Mouse (Mus musculus) cerebellum, postnatal 36 days (tissue): Measurements from ENCODE around the gene Gm45844.
A peak's percentile ranks its signal among the peaks of the same experiment; 100 is the strongest.
"Not testable (repeated sequence)": the region's sequence is repeated elsewhere in the genome, so short reads cannot be mapped to it uniquely, and the experiment has no call there.

Experiments used
- DNase-seq, 2 experiments: peaks; one replicate each; pipeline ENCODE4 v3.0.0; 2021 to 2022; ENCODE audit warnings: mixed read lengths in 2 of 2

The Gm45844 gene

DNA sequence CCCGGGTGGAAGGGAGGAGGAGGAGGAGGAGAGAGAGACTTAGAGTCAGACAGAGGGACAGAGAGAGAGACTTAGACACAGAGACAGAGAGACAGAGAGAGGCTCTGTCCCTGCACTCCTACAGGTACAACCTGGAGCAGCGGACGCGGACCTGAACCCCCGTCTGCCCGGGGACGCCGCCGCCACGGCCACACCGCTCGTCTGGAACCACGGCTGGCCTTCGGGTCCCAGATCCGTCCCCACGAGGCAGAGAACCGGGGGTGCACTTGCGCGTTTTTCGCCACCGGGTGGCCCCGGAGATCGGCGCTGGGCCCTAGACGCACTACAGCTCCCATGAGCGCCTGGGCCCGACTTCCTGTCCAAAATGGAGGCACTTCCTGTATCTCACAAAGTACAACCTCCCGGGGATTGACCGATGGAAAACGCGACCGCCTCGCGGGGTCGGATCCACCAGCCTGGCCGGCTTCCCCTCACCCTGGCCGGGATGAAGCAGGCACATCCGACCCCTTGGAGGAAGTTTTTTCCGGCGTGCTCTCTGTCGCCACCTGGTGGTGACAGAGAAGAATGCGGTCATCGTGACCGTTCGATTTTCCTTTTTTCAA is at the start of gene Gm45844:
Gene Gm45844 (minus strand): TSS at position 324 of the 602 bp plus-strand sequence.
- DNase-seq = peak; percentile 91

DNA sequence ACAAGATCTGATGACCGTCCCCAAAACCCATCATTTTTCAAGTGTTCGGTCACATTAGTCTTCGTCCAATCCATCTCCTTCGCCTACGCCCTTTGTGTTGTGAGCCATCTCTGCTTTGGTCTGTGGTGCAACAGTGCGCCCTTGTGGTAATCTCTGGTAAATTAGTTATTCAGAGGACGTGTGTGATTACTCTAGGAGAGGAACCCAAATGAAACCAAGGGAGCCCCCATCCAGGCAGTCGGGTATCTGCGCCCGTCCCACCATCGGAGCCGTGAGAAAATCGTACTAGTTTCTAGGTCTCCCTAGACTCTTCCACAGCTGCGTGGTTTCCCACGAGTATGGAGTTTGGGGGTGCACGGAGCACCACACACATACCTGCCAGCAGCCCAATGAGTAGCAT is 17.5 kb upstream of the Gm45844 start:
- peak; percentile 48 to 66 for DNase-seq

DNA sequence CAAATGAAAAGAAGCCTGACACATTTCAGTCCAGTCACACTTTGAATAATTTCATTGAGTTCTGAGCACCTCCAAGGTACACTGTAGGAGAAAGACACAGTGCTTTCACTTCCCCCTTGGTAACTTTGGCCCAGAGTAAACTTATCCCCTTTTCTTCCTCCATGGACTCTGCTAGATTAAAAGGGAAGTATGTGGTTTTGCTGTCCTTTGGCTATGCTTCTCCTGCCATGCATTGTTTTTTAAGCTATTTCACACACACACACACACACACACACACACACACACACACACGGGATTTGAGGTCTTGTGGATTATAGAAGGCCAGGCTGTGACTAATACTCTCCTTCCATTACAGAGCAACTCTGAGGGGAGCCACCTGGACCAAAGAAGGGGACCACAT is 3.3 kb upstream of the Gm45844 start:
- DNase-seq = no peak

DNA sequence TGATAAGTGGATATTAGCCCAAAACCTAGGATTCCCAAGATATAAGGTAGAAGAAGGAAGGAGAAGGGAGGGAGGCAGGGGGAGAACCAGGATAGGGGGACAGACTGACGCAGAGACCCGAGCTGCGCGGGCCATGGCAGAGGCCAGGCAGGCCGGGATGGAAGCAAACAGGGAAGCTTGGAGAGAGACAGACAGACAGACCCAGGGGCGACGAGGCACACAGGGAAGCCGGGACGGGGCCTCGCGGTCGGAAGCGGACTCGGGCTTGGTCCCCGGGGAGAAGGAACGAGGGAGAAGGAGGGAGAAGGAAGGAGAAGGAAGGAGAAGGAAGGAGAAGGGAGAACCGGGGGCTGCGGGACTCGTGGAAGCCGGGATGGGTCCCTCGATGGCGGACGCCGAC is 533 bp downstream of the Gm45844 start:
- not testable (repeated sequence) for DNase-seq

DNA sequence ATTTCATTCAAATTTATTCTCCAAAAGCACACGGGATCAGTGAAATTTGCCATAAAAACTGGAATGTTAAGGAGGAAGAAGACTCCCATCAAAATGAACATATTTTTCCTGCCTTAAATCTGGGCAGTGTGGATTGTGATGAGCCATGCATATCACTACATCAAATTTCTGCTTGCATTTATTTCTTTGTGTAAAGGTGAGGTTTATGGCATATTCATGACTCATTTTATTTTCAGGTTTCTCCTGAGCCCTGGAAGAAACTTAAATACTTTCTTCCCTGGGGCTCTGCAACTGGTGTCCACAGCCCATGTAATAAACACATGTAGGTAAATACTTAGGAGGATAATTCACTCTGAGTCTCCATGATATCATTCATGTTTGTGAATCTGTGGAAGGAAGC is 30.9 kb downstream of the Gm45844 start, which contains the start of gene Vmn2r29:
Gene Vmn2r29 (minus strand): TSS at position 101 of the 400 bp plus-strand sequence.
- DNase-seq = not testable (repeated sequence)

DNA sequence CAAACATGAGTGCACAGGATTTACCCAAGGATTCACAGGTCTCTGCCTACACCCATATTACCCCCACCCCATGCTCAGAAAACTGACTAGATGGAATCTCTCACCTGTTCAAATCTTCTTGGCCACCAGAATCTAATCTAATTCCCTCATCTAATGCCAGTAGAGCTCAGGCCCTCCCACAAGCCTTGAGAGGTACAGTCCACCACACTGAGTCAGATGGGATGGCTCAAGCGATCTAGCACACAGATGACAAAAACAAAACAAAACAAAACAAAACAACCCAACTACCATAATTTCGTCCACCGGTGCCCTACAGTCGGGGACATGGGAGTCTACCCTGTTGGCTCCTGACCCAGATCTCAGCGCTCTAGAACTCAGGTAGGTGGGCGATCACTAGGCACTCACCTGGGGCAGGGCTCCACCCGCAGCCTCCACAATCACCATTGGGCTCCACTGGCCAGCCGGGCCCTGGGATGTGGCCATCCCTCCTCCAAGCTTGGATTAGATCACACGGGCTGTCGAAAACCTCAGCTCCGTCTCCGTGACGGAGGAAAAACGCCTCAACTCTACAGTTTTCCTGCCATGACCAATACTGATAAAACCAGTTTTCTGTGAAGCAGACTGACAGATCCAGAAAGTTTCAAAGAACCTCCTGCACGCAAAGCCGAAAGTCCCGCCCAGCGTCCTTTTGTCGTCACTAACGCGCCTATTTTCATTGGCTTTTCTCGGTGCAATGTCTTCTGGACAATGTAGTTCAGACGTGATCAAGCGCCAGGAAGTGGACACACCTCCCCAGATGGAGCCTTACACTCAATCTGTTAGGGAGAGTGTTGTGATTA is 68.6 kb downstream of the Gm45844 start, which contains the start of gene Zfp772:
Gene Zfp772 (minus strand): TSS at position 686 of the 839 bp plus-strand sequence.
- peak; percentile 35 to 52 for DNase-seq

DNA sequence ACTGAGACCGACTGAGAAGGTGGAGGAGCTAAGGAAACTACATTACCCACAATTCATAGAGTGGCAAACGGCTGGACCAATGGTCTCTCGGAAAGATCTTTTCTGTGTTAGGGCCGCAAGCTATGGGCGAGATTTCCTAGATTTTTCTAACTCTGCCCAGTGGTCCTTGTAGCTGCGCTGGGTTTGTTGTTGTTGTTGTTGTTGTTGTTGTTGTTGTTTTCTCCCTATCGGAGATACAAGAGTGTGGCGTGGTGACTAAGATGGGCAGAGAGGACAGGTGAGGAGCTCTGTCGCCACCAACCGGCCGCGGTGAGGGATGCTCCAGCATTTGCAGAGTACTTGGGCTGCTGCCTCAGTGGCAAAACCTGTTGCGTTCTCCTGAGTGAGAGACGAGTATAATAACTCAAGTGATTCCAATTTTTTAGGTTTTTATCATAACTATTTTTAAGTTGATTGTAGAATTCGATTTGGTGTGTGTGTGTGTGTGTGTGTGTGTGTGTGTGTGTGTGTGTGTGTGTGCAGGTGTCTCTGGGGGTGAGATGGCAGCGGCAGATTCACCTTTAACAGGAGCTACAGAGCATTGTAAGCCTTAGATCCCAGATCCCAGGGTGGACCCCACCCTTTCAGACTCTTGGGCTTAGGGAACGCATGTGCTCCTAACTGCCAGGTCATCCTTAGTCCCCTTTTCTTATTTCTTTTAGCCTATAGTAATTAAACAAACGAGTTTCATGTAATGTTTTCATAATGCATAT is 89.7 kb downstream of the Gm45844 start:
- DNase-seq = peak; percentile 77 to 78

DNA sequence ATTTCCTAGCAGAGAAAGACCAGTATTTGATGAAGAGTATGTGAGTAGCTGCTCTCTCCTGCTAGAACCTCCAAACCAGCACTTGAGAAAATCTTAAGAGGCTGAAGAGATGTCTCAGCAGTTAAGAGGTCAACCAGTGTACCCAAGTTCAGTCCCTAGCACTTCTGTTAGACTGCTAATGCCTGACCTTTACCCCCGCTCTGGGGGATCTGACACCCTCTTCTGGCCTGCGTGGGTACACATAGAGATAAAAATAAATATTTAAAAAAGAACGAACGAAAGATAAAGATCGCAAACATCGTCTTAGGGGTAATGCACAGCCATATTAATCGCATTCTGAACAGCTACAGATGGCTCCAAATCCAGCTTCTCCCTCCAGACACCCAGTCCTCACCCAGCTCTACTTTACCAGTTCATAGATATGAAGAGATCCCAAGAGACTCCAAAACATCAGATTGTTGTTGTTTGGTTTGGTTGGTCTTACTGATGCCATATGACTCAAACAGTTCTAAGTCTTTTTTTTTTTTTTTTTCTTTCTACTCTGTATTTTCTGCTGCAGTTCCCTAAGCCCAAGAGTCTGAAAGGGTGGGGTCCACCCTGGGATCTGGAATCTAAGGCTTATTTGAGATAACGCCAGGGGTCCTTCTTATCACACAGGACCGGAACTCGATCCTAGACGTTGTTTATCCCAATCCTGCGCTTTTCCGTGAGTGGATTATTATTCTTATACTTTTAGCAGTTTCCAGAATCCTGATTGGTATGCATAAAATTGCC is 90.5 kb downstream of the Gm45844 start:
- DNase-seq = no peak

DNA sequence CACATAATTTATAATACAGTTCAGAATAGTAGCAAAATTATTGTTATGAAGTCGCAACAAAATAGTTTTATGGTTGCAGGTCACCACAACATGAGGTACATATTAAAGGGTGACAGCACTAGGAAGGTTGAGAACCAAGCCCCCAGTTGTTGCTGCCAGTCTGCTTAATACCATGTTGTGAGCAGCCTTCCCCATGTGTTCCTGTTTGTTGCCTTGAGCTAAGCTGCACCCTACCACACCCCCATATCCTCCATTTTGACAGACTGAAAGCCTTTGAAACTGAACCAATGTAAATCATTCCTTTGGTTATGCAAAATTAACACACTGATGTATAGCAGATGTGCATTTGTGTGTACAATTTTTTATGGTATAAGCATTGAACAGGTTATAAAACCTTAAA is 92.2 kb downstream of the Gm45844 start:
- DNase-seq = no peak

DNA sequence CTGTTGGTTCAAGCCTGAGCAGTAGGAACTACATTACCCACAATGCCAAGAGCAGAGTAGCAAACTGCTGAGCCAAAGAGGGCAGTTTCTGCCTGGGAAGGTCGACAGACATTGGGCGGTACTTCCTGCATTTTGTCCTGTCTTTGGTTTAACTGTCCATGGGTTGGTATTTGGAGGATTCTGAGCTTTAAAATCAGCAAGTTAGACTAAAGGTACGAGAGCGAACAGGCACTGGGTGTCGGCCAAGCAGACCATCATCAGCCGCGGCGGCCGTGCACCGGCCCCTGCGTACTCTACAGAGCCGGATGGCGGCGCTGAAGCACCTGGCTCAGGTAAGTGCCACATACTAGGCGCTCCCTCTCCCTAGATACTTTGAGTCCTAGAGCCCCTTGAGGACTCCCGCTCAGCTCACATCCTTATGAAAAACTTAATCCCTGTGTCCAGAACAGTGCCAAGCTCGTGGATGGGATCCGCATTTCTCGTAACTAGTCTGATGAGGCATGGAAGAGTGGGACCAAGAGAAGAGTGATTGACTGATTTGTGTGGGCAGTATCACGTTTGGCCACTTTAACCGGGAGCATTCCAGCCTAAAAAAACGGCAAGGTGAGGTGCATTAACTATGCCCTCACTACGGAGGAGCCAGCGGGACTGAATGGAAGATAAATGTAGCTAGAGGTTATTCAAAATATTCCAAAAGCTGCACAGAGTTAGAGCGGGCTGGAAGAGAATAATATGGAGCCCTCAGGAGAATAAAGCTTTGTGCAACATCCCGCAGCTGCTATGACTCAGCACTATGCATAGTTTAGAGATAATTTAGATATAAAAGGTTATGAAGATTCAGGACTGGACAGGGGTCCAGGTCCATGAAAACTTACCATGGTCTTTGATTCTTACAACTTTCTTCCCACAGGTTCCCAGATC is 106.6 kb downstream of the Gm45844 start, which contains the start of gene Zfp418:
Gene Zfp418 (plus strand): TSS at position 104 of the 921 bp plus-strand sequence.
- peak; percentile 59 to 67 for DNase-seq
